Mouse (Mus musculus): ENCODE results near the gene Ctrb1.
A peak's percentile ranks its signal among the peaks of the same experiment; 100 is the strongest.

The Ctrb1 gene

DNA sequence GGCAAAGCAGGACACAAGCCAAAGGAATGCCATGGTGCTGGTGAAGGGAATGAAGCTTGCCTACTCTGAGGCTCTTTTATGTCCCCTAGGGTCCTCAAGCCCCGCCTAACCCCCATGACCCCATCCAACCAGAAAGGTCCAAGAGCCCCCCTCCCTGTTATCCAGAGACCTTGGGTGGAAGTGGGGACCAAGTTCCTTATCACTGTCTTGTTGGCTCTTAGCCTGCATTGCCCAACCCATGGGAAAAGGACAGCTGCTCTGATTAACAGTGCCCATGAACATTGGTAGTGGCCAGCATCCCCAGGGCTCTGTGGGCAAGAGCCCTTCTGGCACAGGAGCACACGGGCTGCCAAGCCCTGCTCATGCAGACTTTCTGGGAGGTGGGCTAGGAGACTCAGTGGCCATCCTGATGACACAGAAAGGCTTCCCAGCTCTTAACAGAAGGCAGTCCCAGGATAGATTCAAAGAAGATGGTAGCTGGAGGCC is at the start of gene Ctrb1:
Ctrb1 (minus strand) TSS at position 51 of the 486 bp plus-strand sequence.
- no peak for DNase-seq (ENCODE audit: low spot score)

DNA sequence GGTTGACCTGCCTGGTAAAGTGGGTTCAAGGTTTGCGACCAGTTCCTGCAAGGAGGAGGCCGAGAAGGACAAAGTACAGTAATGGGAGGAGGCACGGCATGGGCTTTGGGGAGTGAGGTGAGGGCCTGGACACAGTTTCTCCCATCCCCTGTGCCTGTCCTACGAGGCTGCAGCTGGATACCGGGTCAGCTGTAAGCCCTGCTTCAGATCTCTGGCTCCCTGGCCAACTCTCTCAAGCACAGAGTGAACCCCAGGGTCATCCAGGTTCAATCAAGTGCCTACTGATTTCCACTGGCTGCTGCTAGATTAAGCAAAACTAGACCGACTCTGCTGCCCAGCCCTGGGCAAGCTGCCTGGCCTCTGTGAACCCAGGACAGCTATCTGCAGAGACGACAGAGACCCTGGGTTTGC is 49.5 kb upstream of the Ctrb1 start:
- DNase-seq (ENCODE audit: low spot score), result no peak

DNA sequence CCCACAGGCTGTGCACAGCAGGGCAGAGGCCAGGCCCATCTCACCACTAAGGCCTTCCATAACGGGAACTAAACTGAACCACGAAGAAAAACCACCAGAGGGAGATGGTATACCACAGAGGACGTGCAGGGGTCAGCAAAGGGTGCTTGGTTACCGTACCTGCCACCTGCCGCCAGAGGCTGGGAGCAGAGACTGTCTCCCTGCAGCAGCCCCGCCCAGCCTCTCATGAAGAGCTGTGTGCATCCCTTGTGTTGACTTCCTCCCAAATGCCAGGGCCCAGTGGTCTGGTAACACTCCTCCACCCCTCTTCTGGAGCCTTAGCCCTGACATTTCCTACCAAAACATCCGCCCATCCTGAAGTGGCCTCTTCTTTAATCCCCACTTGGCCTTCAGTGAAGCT is 48.8 kb upstream of the Ctrb1 start:
- DNase-seq (ENCODE audit: low spot score), result no peak

DNA sequence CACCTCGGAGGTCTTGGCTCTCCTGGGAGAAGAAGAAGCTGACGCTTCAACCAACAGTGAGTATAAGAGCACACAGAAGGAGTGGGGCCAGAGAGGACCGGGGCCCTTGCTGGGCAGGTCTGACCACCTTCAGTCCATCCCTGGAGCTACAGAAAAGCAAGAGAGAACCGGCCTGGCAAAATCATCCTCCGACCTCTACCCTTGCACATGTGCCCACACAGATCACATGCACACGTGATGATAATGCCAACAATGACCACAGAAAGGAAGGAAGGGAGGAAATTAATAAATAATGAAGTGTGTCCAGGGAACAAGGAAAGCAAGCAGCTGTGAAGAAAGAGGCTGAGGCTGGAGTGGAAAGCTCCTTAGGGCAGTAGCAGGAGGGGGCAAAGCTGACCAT is 48.1 kb upstream of the Ctrb1 start:
- DNase-seq (ENCODE audit: low spot score), result no peak

DNA sequence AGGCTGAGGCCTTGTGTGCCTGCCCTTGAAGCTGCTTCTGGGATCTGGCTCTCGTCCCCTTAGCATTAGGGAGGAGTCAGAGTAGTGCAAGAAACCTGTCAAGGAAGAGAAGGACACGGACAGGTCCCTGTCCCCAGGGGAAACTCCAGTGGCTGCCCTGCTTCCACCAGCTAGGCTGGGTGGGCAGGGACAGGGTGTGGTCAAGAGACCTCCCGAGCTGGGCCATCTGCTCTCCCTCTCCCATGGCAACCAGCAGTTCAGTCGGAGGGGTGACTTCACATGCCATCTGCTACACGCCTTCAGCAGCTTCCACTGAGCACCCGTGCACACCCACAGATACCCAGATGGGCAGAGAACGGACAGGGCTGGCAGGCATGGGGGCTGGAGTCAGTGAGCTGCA is 45.5 kb upstream of the Ctrb1 start:
- no peak for DNase-seq (ENCODE audit: low spot score)

DNA sequence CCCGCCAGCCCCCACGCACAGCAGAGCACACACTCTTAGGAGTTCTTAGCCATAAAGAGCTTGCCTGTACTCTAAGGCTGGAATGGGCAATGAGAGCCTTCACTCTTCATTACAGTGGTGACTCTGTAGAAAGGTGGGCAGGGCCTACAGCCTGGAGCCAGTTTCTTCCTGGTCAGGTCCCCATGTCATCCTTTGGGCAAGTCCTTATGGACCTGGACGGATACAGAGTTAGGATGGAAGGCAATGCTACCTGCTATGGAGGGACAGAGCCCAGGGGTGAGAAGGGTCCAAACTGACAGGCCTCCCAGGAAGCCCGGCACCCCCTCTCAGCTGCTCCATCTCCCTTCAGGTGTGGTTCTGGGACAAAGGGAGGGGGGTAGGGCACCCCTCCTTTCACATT is 45.0 kb upstream of the Ctrb1 start:
- no peak for DNase-seq (ENCODE audit: low spot score)

DNA sequence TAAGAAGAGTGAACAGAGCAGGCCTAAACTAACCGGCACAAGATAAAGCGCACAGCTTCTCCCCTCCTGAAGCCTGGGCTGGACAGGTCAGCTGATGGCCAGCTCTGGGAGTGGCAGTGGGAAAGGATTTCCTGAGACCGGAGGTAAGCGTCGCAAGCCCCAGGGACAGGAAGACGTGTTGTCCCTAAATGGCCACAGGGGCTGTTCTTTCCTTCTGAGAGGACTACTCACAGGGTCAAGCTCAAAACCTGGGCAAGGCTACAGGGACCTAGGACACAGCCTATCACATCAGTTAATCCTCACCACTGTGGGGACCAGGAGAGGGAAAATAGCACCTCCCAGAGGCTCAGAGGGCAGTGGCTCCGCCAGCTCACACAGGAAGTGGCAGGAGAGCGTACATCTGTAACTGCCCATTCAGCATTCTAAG is 44.5 kb upstream of the Ctrb1 start:
- DNase-seq (ENCODE audit: low spot score), result no peak

DNA sequence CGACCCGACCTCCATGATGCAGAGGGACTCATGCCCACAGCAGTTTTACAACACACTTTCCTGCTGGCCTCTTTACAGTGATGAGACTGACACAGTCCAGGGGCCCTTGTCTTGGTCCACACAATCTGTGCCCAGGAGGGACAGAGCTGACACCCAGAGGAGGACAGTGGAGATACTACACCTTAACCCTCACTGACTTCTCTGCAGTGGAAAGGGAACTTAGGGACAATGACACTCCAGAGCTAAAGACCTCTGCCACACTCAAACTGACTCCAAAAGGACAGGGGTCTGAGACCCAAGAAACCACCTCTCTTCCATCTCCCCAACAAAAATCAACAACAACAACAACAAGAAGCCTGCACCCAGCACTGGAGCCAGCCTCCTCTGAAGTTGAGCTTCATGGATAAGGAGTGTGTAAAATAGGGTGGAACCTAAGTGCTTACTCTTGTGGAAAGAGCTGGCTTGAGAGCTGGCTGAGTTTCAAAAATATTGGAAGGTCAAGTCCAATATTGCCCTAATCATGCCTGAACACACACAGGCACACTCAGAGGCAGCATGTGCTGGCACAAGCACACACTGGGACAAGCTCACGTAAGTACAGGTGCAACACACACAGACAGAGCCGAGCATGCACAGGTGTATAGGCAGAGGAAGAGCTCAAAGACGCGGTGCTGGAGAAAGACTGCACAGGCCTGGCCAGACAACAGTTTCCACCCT is 43.6 kb upstream of the Ctrb1 start:
- DNase-seq (ENCODE audit: low spot score), result no peak

DNA sequence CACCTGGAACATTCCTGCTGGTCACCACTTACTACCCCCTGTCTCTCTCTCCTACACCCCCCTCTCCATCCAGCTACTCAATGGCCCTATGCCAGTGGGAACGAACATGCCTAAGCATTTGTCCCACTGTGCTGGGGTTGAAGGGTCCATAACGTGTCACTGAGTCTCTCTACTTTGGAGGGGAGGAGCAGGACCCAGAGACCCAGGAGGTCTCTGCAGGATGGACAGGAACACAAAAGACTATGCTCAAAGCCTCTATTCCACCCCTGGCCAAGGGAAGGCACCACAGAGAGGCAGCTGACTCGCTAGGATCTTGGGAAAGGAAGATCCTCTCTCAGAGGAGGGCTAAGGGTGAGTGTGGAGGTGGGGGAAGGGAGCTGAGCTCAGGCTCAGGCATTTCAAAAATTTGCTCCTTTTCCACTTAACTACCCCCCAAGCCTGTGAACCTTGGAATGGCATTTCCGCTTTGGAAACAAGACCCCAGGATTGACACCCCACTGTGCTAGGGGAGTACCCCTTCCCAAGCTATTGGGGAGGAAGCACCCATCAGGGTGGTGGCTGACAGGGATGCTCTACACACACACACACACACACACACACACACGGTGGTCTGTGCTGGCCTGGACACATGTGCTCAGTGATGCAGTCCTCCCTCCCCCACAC is 42.9 kb upstream of the Ctrb1 start:
- DNase-seq (ENCODE audit: low spot score), result no peak

DNA sequence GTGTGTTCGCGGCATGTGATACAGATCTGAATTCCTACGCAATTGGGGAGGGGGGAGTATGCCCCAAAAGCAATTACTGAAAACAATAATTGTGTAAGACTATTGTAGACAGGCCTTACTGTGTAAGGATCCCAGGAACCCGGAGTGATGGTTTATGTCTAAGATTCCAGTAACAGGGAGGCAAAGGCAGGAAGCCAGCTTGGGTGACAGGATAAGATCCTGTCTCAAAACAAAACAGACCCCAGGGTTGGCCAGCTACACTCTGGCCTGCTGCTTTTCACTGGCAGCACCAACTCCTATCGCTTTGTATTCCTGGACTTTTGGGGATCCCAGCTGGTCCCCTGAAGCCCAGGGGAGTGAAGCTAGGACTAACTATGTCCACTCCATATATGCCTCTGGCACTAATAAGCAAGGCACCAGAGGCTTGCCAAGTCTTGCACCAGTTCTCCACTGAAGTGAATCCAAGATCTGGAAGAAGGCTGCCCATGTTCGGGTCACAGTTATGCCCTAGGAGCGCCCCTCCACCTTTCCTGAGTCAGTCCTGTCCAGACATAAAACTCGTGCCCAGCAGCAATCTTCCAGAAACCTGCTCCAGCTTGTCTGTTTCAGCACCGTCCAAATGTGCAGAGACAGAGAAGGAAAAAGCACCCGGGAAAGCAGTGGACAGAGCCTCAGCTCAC is 41.7 kb upstream of the Ctrb1 start:
- DNase-seq (ENCODE audit: low spot score), result no peak

DNA sequence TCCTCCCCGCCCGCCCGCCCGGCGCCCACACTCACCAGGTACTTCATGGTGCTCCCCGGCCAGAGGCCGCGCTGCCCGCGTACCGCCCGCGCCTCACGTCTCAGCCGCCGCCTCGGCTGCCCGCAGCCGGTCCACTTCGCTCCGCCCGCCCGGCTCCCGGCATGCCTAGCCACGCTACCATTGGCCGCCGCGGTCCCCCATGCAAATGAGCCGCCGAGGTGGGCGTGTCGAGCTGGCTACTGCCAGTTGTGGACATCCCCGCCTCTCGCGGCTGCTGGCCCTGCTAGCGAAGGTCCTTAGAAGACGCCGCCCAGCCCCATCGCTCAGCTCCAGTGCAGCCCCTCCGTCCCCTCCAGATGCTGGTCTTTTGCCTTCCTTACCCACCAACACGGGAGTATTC is 41.2 kb upstream of the Ctrb1 start:
- peak; percentile 87 for DNase-seq (ENCODE audit: low spot score)

DNA sequence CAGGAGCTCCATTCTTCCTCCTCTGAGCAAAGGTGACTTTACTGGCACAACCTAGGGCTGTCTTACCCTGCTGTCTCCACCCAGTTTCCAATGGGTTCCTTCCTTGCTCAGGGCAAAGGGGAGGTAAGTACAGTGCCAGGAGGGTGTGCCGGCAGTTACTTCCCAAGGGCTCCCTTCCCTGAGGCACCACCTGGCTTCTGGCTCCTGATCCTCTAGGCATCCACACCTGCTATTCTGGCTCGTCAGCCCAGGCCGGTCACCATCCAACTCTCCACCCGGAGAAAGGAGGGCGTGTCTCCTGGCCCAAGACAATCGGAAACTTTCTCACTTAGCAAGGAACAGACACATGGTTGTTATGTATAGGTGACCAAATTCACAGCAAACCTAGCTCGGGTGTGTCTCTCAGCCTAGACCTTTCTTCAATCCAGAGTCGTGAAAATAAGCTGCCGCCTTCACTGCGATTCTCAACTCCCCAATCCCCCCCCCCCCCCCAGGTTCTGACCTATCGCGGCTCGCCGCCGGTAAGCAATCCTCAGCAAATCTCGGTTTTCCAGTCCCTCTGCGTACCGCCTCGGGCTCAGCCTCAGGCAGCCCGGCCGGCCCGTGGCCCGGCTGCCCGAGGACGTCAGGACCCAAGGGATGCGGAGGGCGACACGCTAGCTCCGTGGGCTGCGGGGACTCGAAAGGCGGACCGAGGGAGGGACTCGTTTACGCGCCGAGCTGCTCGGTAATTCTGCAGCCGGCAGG is 40.6 kb upstream of the Ctrb1 start:
- DNase-seq (ENCODE audit: low spot score), result no peak

DNA sequence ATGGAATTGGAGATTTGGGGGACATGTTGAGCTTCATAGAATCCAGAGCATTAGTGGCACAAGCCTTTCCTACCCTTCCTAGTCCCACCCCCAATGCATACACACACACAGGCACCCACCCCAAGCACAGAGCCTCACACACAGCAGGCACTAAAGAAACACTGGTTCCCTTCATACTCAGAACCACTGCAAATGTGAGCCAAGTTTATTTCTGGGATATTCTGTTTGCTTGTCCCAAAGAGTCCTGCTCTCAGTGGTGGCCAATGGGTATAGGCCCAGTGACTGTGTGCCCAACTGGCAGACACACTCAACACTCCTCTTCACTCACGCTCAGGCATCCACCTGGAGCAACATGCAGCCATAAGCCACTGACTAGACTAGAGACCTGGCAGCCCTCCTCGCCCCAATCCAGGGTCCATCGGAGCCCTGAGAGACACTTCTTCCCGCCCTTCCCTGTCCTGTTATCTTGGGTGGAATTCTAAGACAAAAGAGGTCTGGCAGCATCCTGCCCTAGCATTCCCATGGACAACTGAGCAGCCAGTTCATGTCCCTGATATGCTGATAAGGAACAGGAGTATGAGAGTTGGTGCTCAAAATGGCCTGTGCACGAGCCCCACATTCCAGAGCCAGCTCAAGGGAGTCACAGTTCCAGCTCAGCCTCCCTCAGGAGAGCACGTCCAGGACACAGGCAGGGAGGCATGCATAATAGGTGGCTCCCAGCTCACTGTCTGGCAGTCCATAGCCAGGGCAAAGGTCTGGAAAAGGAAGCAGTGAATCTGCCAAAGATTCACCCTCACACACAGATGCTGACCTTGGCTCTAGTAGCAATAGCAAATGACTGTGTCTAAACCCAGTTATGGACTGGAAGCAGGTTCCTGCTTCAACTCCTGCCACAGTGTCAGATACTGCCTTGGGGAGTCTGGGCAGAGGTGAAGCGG is 38.7 kb upstream of the Ctrb1 start:
- no peak for DNase-seq (ENCODE audit: low spot score)

DNA sequence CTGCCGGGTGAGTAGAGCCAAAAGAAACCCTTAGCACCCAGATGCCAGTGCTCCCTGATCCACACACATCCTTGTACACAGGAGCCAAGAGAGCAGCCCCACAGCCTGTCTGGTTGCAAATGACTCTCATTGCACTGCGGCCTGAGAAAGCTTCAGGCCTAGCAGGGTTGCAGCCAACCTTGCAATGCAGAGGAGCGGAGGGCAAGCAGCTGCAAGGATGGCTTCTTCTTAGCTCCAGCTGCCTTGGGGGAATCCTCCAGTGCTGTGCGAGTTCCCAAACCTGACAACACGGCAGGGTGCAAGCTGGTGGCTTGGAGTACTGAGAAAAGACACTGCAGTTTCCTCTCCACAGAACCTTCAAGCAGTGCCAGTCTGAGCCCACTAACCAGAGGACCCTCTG is 37.7 kb upstream of the Ctrb1 start:
- DNase-seq (ENCODE audit: low spot score), result no peak

DNA sequence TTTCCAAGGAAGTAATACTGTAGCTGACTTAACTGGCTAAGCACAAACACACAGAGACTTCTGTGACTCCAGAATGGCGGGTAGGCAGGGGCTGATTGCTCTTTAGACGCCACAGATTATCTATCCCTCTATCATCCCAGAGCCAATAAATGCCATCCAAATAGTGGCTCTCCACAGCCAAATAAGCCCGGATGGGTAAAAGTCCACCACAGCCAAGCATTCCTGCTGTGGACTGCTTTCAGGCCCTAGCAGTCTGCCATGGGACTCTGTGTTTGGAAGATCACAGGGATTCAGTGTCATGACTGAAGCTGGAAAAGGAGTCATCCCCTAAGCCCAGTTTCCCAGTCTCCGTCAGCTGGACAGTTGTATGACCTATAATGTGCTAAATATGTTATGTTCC is 36.7 kb upstream of the Ctrb1 start:
- DNase-seq (ENCODE audit: low spot score), result no peak

DNA sequence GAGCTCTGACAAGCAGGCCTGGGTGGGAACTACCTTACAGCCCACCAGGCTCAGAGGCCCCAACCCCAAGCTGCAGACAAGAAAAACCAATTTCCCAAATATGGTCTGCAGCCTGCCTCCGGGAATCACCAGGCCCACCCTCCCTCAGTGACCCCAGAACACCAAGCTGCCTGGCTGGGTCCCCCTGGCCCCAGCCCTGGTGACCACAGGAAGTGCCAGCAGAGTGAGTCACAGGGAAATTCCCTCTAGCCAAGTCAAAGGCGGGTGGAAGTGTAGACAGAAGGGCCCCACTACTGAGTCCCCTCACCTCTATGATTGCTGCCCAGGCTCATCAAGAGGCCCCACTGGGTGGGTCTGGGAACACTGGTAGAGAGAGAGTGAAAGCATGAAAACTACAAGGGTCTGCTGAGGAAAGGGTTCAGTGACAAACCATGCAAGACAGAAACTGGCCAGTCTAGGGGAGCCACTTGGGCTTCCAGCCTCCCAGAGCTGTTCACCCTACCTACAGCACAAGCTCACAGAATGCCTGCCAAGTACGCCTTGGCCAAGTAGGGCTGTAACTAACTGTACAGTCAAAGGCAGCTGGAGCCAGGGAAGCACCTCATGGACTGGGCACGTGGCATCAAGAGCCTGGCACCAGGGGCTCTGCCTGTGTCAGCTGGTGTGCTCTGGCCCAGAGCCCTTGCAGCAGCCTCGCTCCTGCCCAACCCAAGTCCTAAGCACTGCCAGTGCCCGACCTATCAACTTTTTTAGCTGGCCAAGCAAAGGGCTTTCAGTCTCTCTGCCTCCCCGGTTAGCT is 35.5 kb upstream of the Ctrb1 start:
- DNase-seq (ENCODE audit: low spot score), result no peak

DNA sequence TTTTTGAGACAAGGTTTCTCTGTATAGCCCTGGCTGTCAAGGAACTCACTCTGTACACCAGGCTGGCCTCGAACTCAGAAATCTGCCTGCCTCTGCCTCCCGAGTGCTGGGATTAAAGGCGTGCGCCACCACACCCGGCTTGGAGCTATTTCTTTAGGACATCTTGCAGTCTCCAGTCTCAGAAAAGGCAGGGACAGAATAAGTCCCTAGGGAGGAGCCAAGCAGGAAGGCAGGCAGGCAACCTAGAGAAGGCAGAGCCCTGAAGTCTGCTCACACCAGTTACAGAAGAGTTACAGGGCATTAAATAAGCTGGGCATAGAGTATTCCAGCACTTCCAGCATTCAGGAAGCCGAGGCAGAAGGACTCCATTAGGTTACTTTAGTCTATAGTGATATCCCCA is 34.5 kb upstream of the Ctrb1 start:
- DNase-seq (ENCODE audit: low spot score), result no peak

DNA sequence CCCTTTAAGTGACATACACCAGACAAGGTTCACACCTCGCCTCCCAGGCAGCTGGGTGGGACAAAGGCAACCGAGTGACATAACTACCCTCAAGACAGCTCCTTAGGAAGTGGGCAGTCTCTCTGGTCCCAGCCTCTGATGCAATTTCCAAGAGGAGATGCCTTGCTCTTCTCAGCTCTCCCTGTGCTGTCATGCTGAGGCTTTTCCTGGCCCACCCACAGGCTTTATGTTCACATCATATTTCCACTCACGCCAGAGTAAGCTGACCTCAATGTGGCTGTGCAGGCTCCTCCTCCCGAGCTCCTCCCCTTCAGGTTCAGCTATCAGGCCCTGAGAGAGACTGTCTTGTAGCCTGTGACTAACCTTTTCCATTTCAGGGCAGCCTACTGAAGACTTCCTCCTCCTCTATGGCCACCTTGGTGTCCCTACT is 29.3 kb upstream of the Ctrb1 start:
- no peak for DNase-seq (ENCODE audit: low spot score)

DNA sequence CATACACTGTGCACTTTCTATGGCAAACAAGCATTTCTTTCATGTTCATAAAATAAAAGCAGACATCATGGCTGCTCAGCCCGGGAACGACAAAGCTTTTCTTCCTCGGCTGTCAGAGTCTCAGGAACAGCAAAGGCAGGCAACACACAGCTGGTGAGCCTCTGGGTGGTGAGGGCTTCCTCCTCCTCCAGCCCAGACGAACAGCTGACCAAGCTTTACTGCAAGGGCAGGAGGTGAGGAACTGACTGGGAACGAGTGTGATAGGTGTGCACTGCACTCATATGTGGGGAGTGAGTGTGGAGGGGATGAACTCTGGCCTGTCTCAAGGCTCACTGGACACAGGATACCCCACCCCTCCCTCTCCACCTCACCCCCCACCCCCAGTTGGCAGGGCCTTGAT is 28.1 kb upstream of the Ctrb1 start:
- DNase-seq (ENCODE audit: low spot score), result no peak

DNA sequence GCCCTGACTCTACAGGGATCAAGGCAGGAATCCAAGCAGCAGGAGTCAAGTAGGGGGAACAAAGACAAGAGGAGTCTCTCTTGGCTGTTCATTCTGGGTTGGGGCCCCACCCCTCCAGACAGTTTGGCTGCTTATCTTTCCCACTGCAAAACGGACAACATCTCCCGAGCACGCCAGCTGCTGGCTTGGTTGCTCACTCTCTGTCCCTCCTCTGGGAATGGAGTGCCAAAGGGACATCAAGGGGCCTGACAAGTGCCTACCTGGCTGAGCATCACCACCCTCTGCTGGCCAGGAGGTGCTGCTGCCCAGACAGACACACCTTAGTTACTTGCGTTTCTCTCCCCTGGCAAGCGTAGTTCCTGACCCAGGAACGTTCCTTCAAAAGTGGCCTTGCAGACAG is 27.1 kb upstream of the Ctrb1 start:
- no peak for DNase-seq (ENCODE audit: low spot score)

DNA sequence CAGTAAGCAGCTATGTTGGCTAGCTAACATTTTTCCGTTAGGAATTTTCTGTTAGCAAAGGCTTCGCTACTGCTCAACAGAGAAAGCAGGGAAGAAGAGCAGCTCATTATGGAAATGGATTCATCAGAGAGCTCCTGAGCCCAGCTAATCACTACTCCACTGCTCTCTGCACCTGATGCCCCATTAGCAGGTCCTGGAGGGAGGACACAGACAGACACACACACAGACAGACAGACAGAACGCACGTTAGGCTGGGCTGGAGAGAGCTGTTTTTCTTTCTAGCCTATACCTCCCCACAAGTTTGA is 26.6 kb upstream of the Ctrb1 start:
- no peak for DNase-seq (ENCODE audit: low spot score)
